8 mouse cellular contexts compared by ENCODE assay signal in genomic region chr9:52167084-52167483, GRCm38 (mm10). TPM values are rescaled to one million over a fixed set of nuclear protein-coding genes. Genes with fewer than 3 reads are reported as not detected.
DNase-seq lines count a peak whose midpoint lies in the region; ATAC-seq and TF ChIP-seq lines count a peak whose summit lies in the region.

No protein-coding gene starts in this region.

- no peaks in the 10 kb centered on the region for H3K9me3 ChIP-seq in neural tube, embryonic 11.5 days (ENCODE audit: control insufficient read depth, low read length)
- H3K9me3 ChIP-seq in liver, embryonic 11.5 days (ENCODE audit: control insufficient read depth, low read length), result no peaks in the 10 kb centered on the region

- H3K27me3 ChIP-seq in cerebellum, adult 2 months (ENCODE audit: control insufficient read depth, insufficient read depth, low read length), result no peaks in the 10 kb centered on the region
- no peaks in the 10 kb centered on the region for H3K27me3 ChIP-seq in neural tube, embryonic 11.5 days (ENCODE audit: control insufficient read depth, insufficient read depth, low read length)
- H3K27me3 ChIP-seq in liver, embryonic 11.5 days (replicated peaks; ENCODE audit: control insufficient read depth, insufficient read depth, low read length), result peaks cover 16% of the 10 kb centered on the region

- TF ChIP-seq POLR2A in cerebellum, adult 2 months (IDR thresholded peaks at IDR 0.05; ENCODE audit: borderline replicate concordance, insufficient read depth, low read length), result no peak

- peak overlapping the region; percentile 68 for H3K4me3 ChIP-seq in cerebellum, adult 2 months (replicated peaks; ENCODE audit: insufficient read depth, low read depth, low read length)
- H3K4me3 ChIP-seq in neural tube, embryonic 11.5 days (ENCODE audit: low read depth, low read length), result peak overlapping the region; percentile 69
- peak overlapping the region; percentile 79; the same call in 1 of the 2 replicates for H3K4me3 ChIP-seq in liver, embryonic 11.5 days (ENCODE audit: low read depth, low read length)

- TF ChIP-seq CTCF in cerebellum, adult 2 months (IDR thresholded peaks at IDR 0.05; ENCODE audit: borderline replicate concordance, insufficient read depth, low read depth, low read length), result no peak

- peaks cover 4% of the 10 kb centered on the region; the same call in 1 of the 2 replicates for H3K4me1 ChIP-seq in cerebellum, adult 2 months (ENCODE audit: control insufficient read depth, insufficient read depth, low read length)
- H3K4me1 ChIP-seq in neural tube, embryonic 11.5 days (ENCODE audit: control insufficient read depth, insufficient read depth, low read length), result peaks cover 5% of the 10 kb centered on the region; the same call in 1 of the 2 replicates
- H3K4me1 ChIP-seq in liver, embryonic 11.5 days (replicated peaks; ENCODE audit: control insufficient read depth, insufficient read depth, low read length), result peaks cover 8% of the 10 kb centered on the region

- H3K9ac ChIP-seq in neural tube, embryonic 11.5 days (ENCODE audit: low read length), result no peak overlapping the region
- no peak overlapping the region for H3K9ac ChIP-seq in liver, embryonic 11.5 days (ENCODE audit: low read depth, low read length)

- WGBS in cerebellum, adult 2 months, result 7% methylated on average over 3 of the region's 3 CpGs
- 21% methylated on average over 3 of the region's 3 CpGs for WGBS in neural tube, embryonic 11.5 days
- WGBS in liver, embryonic 11.5 days, result 41% methylated on average over 3 of the region's 3 CpGs

- H3K36me3 ChIP-seq in neural tube, embryonic 11.5 days (ENCODE audit: control insufficient read depth, insufficient read depth, low read length), result no peaks in the 10 kb centered on the region
- H3K36me3 ChIP-seq in liver, embryonic 11.5 days (ENCODE audit: control insufficient read depth, insufficient read depth, low read length), result no peaks in the 10 kb centered on the region

- peak overlapping the region; percentile 67 for H3K4me2 ChIP-seq in neural tube, embryonic 11.5 days (ENCODE audit: low read depth)
- peak overlapping the region; percentile 93 for H3K4me2 ChIP-seq in liver, embryonic 11.5 days

- no peak overlapping the region for H3K27ac ChIP-seq in cerebellum, adult 2 months (ENCODE audit: insufficient read depth, low read length)
- no peak overlapping the region for H3K27ac ChIP-seq in neural tube, embryonic 11.5 days (ENCODE audit: low read depth, low read length)
- no peak overlapping the region for H3K27ac ChIP-seq in liver, embryonic 11.5 days (ENCODE audit: low read depth, low read length)

- DNase-seq in cerebellum, adult 2 months, result no peak
- no peak for DNase-seq in cerebellum, adult 8-10 months
- no peak for DNase-seq in neural tube, embryonic 11.5 days (ENCODE audit: low spot score)
- DNase-seq in neural tube, embryonic 10.5 days (ENCODE audit: extremely low spot score, low spot score), result no peak
- DNase-seq in liver, embryonic 11.5 days (ENCODE audit: low spot score), result no peak
- DNase-seq in urinary bladder, postnatal 36 days (ENCODE audit: low spot score in 2 of 2), result no peak
- no peak for DNase-seq in ovary, postnatal 36 days (ENCODE audit: low spot score)

- no peak for ATAC-seq in neural tube, embryonic 11.5 days (ENCODE audit: insufficient read depth, low FRiP score, low TSS enrichment)
- no peak for ATAC-seq in liver, embryonic 11.5 days (replicated peaks; ENCODE audit: low FRiP score)
- no peak for ATAC-seq in erythroblast, adult 5-6 weeks (replicated peaks; ENCODE audit: low FRiP score, poor library complexity, severe bottlenecking)

RNA-seq across cellular contexts. Expression of gene Zc3h12c, which starts 1.3 kb away (rescaled TPM):
- polyA plus RNA-seq in cerebellum, adult 2 months (2012; rRNA removed), result 6.6 and 6.7 TPM in 2 replicates
- polyA plus RNA-seq in neural tube, embryonic 11.5 days (2014; fragmentation: Nextera tagmentation; extraction: Ambion mirVana), result 9.2 and 9.5 TPM in 2 replicates
- 1.6 and 1.7 TPM in 2 replicates for polyA plus RNA-seq in liver, embryonic 11.5 days (2014; fragmentation: Nextera tagmentation; extraction: Ambion mirVana)
- 0.19 and 1.0 TPM in 2 replicates for total RNA-seq in erythroblast, adult 5-6 weeks (2015; ENCODE audit: low replicate concordance)
- total RNA-seq in erythroblast, adult 5-6 weeks (2017; ENCODE audit: low replicate concordance), result 1.1 TPM in 2 replicates
